Mouse (Mus musculus) small intestine, adult 2 months (tissue): ENCODE results near the gene Cd8b1. TPM values are rescaled to one million over a fixed set of nuclear protein-coding genes. Genes with fewer than 3 reads are reported as not detected.

Experiments used
- H3K27ac ChIP-seq: fragments of 200-500 bp; 2 replicates; pipeline ENCODE4 v1.5.1; 2012; ENCODE audit warnings: low read depth, low read length, control low read depth, inconsistent platforms; ENCODE audit not compliant: insufficient read depth
- H3K27me3 ChIP-seq: fragments of 200-500 bp; 2 replicates; pipeline ENCODE4 v1.6.1; 2012; ENCODE audit warnings: mild to moderate bottlenecking, moderate library complexity, low read length, inconsistent platforms; ENCODE audit not compliant: control insufficient read depth, insufficient read depth
- H3K36me3 ChIP-seq: fragments of 200-500 bp; 2 replicates; pipeline ENCODE4 v1.6.1; 2012; ENCODE audit warnings: mild to moderate bottlenecking, low read length, control low read depth, inconsistent platforms; ENCODE audit not compliant: control insufficient read depth, insufficient read depth
- H3K4me1 ChIP-seq: fragments of 200-500 bp; 2 replicates; pipeline ENCODE4 v1.6.1; 2012; ENCODE audit warnings: low read length, inconsistent platforms, mixed read lengths; ENCODE audit not compliant: control insufficient read depth, insufficient read depth, insufficient read length
- H3K4me3 ChIP-seq: fragments of 200-500 bp; 2 replicates; pipeline ENCODE4 v1.5.1; 2012; ENCODE audit warnings: low read depth, mild to moderate bottlenecking, control low read depth, inconsistent platforms, low read length, moderate library complexity
- CTCF ChIP-seq: fragments of 200-500 bp; IDR thresholded peaks from 2 replicates; pipeline ENCODE4 v1.5.1; 2012; ENCODE audit warnings: low read depth, mild to moderate bottlenecking, control low read depth, inconsistent platforms, low read length, moderate library complexity, mixed read lengths; ENCODE audit not compliant: insufficient replicate concordance, insufficient read length; ENCODE audit errors: extremely low read depth
- POLR2A ChIP-seq: fragments of 200-500 bp; IDR thresholded peaks from 2 replicates; pipeline ENCODE4 v1.6.1; 2012; ENCODE audit warnings: low read depth, mild to moderate bottlenecking, control low read depth, inconsistent platforms, low read length, moderate library complexity
- WGBS: fragments of 180-500 bp; shearing (Covaris S2); methylation state at CpG from one replicate; pipeline ENCODE4 v1.1.7; 2018; 5-methylcytosine and 5-hydroxymethylcytosine counted together
- polyA plus RNA-seq: library from polyadenylated mRNA; depleted of rRNA; stranded (reverse); fragments of >200 nt; gene quantifications from 2 replicates; pipeline ENCODE4 v1.2.3, GENCODE M21; 2012; rRNA removed

The Cd8b1 gene
- polyA plus RNA-seq, result 1.3 and 1.9 TPM in 2 replicates

DNA sequence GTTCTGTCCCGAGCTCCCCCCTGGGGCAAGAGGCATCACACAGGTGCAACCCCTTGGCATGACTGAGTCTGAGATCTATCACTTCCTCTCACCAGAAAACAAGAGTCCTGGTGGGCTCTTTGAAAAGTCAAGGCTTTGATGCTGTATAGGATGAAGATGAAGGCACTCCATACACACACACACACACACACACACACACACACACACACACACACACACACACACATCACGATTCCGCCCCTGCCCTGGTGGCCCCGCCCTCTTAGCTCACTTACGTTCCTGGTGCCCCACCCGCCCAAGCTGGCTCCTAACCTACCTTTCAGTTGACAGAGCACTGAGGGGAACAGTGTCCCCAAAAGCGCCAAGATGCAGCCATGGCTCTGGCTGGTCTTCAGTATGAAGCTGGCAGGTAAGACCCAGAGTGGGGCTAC, at the start of gene Cd8b1:
TSS of gene Cd8b1 (plus strand) at position 298 of the 431 bp plus-strand sequence.
- H3K4me1 ChIP-seq, result no peaks in the 10 kb centered on the region
- 40% methylated on average over 7 of the region's 7 CpGs for WGBS
- no peaks in the 10 kb centered on the region for H3K36me3 ChIP-seq
- H3K4me3 ChIP-seq, result no peak within 1 kb of the TSS
- TF ChIP-seq CTCF (no peak), POLR2A (no peak)
- H3K27me3 ChIP-seq, result no peaks in the 10 kb centered on the region
- no peak within 1 kb of the TSS for H3K27ac ChIP-seq

DNA sequence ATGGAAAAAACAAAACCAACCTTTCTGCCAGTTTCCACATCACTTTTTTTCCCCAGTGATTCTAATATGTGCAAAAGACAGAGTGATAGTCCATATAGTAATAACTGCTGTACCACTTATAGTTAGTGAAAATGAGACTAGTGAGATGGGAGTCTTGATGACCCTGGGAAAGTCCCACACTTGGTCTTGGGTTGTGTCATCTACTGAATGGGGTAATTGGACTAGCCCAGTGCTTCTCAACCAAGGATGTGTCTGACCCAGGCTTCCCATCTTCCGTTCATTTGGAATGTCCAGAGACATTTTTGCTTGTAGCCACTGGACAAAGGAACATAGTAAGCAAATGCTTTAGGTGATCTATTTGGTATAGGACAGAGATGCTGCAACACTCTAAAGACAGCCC, 48.9 kb upstream of the Cd8b1 start:
- H3K27me3 ChIP-seq, result no peaks in the 10 kb centered on the region
- no peak for TF ChIP-seq CTCF
- TF ChIP-seq POLR2A, result no peak
- 95% methylated on average over 1 of the region's 1 CpGs for WGBS
- H3K27ac ChIP-seq, result no peak overlapping the region
- H3K4me1 ChIP-seq, result peaks cover 5% of the 10 kb centered on the region
- no peak overlapping the region for H3K4me3 ChIP-seq
- no peaks in the 10 kb centered on the region for H3K36me3 ChIP-seq

GRCm38 (mm10) chr6:71274621-71275020, 48.0 kb upstream of the Cd8b1 start:
- WGBS, result 93% methylated on average over 1 of the region's 1 CpGs
- TF ChIP-seq POLR2A, result no peak
- no peak for TF ChIP-seq CTCF
- no peak overlapping the region for H3K27ac ChIP-seq
- peaks cover 2% of the 10 kb centered on the region for H3K4me1 ChIP-seq
- H3K4me3 ChIP-seq, result no peak overlapping the region
- H3K36me3 ChIP-seq, result no peaks in the 10 kb centered on the region
- no peaks in the 10 kb centered on the region for H3K27me3 ChIP-seq

DNA sequence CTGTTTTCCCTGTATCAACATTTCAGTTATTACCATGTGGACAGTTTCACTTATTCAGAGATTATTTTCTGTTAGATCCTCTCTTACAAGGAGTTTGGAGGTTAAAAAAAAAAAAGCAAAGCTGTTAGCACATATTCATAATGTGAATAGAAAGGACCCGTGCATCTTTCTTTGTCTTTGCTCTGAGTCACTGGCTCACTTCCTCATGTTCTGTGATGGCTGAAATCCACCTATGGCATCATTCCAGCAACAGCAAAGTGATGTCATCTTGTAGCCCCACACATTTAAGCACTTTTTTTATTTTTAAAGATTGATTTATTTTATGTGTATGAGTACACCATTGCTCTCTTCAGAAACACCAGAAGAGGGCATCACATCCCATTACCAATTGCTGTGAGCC, 43.2 kb upstream of the Cd8b1 start:
- Histone ChIP-seq H3K4me1 (no peaks in the 10 kb centered on the region; the same call in 1 of the 2 replicates), H3K4me3 (no peak overlapping the region), H3K27ac (no peak overlapping the region), H3K36me3 (peaks cover 8% of the 10 kb centered on the region), H3K27me3 (no peaks in the 10 kb centered on the region)
- 28% methylated on average over 1 of the region's 1 CpGs for WGBS
- TF ChIP-seq POLR2A (no peak), CTCF (no peak)

DNA sequence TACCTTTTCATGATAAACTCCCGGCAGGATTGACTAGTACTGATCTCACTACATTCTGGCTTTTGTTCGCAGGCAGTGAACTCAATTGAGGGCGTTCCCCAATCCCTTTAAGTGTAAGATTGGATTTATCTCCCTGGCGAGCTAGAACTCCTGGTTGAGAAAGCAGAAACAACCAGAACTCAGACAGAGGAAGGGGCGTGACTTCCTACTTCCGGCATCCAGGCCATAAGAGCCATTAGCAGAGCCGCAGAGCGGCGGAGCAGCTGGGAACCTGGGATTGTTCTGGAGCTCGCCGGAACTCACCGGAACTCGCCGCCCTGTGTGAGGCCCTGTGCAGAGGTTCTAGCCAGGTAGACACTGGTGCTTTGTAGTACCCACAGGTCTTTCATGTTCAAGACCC, 29.1 kb upstream of the Cd8b1 start:
- H3K4me3 ChIP-seq, result no peak overlapping the region
- TF ChIP-seq POLR2A (no peak), CTCF (no peak)
- WGBS, result 84% methylated on average over 14 of the region's 14 CpGs
- H3K27me3 ChIP-seq, result no peaks in the 10 kb centered on the region
- no peaks in the 10 kb centered on the region for H3K4me1 ChIP-seq
- H3K27ac ChIP-seq, result no peak overlapping the region
- no peaks in the 10 kb centered on the region for H3K36me3 ChIP-seq

DNA sequence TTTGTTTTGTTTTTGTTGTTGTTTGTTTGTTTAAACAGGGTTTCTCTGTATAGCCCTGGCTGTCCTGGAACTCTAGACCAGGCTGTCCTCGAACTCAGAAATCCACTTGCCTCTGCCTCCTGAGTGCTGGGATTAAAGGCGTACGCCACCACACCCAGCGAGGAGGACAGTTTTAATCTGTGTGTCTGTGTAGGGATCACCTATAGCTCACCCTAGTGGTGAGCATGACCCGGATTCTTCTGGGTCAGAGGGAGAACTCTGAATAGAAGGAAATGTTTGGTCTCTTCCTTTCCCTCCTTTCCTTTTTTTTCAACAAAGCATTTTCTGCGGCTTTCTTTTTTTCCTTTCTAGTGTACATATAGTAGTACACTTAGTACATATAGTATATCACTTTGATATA, 27.3 kb upstream of the Cd8b1 start:
- Histone ChIP-seq H3K27ac (no peak overlapping the region), H3K36me3 (no peaks in the 10 kb centered on the region), H3K27me3 (no peaks in the 10 kb centered on the region), H3K4me3 (no peak overlapping the region), H3K4me1 (no peaks in the 10 kb centered on the region)
- TF ChIP-seq CTCF, result no peak
- TF ChIP-seq POLR2A, result no peak
- 70% methylated on average over 6 of the region's 6 CpGs for WGBS

DNA sequence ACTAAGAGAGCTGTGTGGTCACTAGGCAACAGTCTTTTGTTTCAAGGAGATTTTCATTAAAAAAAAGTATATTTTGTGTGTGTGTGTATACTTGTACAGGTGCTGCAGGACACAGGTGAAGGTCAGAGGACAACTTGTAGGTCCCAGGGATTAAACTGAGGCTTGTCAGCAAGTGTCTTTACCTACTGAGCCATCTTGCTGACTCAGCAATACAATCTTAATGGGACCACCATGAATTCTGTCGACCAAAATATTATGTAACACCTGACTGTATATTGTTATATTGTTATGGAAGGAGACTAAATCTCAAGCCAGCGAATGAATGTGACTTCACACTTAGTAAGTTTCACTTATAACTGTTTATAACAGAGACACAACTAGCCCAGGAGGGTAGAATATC, 24.5 kb upstream of the Cd8b1 start:
- 67% methylated on average over 2 of the region's 2 CpGs for WGBS
- TF ChIP-seq POLR2A (no peak), CTCF (no peak)
- no peaks in the 10 kb centered on the region for H3K4me1 ChIP-seq
- no peaks in the 10 kb centered on the region for H3K27me3 ChIP-seq
- no peak overlapping the region for H3K27ac ChIP-seq
- H3K36me3 ChIP-seq, result no peaks in the 10 kb centered on the region
- no peak overlapping the region for H3K4me3 ChIP-seq

DNA sequence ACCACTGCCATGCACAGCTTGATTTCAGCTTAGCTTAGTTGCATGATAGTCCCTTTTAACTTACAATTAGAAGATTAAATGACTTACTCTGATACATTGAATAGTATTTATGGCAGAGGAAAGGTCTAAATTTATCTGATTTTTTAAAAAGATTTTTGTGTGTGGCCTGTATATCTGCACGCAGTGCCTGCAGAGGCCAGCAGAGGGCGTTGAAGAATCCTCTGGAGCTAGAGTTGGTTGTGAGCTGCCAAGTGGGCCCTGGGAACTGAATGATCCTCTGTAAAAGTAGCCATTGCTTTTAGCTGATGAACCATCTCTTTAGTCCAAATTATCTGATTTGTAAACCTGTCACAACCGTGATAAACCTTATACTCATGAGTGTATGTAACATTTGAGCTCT, 23.8 kb upstream of the Cd8b1 start:
- no peaks in the 10 kb centered on the region for H3K27me3 ChIP-seq
- H3K4me1 ChIP-seq, result no peaks in the 10 kb centered on the region
- H3K36me3 ChIP-seq, result no peaks in the 10 kb centered on the region
- no peak overlapping the region for H3K4me3 ChIP-seq
- 64% methylated on average over 3 of the region's 3 CpGs for WGBS
- no peak overlapping the region for H3K27ac ChIP-seq
- TF ChIP-seq POLR2A (no peak), CTCF (peak; percentile 73; the same call in 1 of the 2 replicates)
